Mouse (Mus musculus) myocyte (in vitro differentiated cells): Measurements from ENCODE around the gene Arpin.

Source experiments
- MYOG ChIP-seq, 3 experiments: IDR thresholded peaks; one replicate each; pipeline ENCODE4 v1.6.1; 2011; ENCODE audit warnings: control low read depth in 2 of 3, low read depth in 2 of 3, mild to moderate bottlenecking in 2 of 3; ENCODE audit not compliant: insufficient read length in 2 of 3, control insufficient read depth in 1 of 3, insufficient read depth in 1 of 3
- POLR2A ChIP-seq: IDR thresholded peaks from one replicate; pipeline ENCODE4 v1.6.1; 2011; ENCODE audit warnings: low read depth, mild to moderate bottlenecking, control low read depth, moderate library complexity; ENCODE audit not compliant: insufficient read length
- REST ChIP-seq: IDR thresholded peaks from one replicate; pipeline ENCODE4 v1.6.1; 2011; ENCODE audit warnings: mild to moderate bottlenecking, control low read depth, moderate library complexity; ENCODE audit not compliant: insufficient read depth, insufficient read length
- TCF12 ChIP-seq: IDR thresholded peaks from one replicate; pipeline ENCODE4 v1.6.1; 2011; ENCODE audit warnings: mild to moderate bottlenecking, control low read depth; ENCODE audit not compliant: poor library complexity, insufficient read depth, severe bottlenecking
- TCF3 ChIP-seq: IDR thresholded peaks from one replicate; pipeline ENCODE4 v1.6.1; 2011; ENCODE audit warnings: low read depth, control low read depth; ENCODE audit not compliant: insufficient read length
- USF1 ChIP-seq: IDR thresholded peaks from one replicate; pipeline ENCODE4 v1.6.1; 2011; ENCODE audit warnings: low read depth, mild to moderate bottlenecking, control low read depth, moderate library complexity

- no peak for TF ChIP-seq USF1
- no peak for TF ChIP-seq TCF12
- no peak for TF ChIP-seq POLR2A
- TF ChIP-seq MYOG (IDR thresholded peaks at IDR 0.05; ENCODE audit: control insufficient read depth in 1 of 3, insufficient read depth in 1 of 3, insufficient read length in 2 of 3, low read depth in 2 of 3) = no peak
- no peak for TF ChIP-seq TCF3
- TF ChIP-seq REST = no peak
Observed at GRCm38 (mm10) chr7:79890436-79891221, 44.5 kb downstream of the Arpin start.
